Mouse (Mus musculus): ENCODE measurements at regions not wholly inside any gene's neighbourhood (a gene's known extent, or its start where the extent isn't known, plus 50 kb on each side); places are given as distances from the start of the nearest gene placed in this dataset.
"Not testable (repeated sequence)": the region's sequence is repeated elsewhere in the genome, so short reads cannot be mapped to it uniquely, and the experiment has no call there.

- no peak for DNase-seq
Measured at GRCm38 (mm10) chr13:81013953-81014352, 130.8 kb downstream of the Arrdc3 start.

DNA sequence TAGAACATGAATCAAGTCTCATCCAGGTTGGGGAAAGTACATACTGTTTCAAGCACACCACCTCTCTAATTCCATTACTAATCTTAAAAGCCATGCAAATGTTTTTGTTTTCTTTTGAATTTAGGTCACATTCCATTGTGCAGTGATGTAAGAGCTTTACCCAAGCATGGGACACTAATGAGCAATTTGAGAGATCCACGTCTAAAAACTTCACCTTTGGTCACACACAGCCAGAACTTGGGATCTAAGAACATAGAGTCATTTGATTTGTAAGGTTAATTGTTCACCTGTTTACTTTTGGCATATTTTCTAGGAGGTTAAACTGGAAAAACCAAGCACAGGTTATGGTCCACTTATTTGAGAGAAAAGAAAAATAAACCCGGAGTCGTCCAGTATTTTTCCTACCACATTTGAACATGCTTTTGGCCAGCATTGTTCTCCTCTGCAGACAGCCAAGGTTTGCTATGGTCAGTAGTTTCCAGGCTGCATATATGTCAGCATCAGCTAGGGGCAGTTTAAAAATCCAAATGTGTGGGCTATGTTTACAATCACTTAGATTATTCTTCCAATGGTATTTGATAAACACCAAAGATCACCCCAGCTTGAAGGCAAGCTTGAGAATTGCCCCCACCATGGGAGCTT, 137.0 kb downstream of the Arrdc3 start:
- DNase-seq: no peak

DNA sequence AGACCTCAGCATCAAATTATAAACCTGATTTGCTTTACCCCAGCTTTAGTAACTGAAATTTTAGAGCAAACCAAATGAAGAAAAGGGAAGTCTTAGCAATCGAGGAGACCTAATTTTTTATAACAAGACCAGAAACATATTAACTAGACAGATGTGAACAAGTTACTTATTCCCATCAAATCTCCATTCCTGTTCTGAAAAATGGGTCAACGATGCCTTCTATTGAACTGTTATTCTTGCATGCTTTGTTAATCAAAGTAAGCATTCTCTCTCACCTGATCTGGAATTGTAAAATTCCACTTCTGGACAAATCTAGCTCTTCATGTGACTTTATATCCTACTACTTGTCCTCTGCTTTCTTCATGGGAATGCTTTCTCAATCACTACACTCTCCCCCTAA, 137.6 kb downstream of the Arrdc3 start:
- DNase-seq: no peak

DNA sequence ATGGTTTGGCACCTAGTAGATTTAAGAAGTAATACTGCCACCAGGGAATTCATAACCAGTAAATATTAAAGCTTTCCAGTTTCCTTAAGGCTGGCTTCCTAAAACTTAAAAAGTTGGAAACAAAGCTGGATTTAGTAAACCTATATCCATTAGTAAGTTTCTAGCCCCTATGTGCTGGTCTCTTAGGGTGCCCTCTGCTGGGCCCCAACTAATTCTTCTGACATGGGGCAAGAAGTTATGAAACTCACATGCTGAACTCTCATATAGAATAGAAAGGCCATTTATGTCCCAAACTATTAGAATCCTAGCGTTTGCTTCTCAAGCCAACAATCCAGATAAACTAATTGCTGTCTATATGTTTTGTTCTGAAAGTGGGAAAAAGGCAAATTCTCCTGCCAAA, 139.2 kb downstream of the Arrdc3 start:
- no peak for DNase-seq

DNA sequence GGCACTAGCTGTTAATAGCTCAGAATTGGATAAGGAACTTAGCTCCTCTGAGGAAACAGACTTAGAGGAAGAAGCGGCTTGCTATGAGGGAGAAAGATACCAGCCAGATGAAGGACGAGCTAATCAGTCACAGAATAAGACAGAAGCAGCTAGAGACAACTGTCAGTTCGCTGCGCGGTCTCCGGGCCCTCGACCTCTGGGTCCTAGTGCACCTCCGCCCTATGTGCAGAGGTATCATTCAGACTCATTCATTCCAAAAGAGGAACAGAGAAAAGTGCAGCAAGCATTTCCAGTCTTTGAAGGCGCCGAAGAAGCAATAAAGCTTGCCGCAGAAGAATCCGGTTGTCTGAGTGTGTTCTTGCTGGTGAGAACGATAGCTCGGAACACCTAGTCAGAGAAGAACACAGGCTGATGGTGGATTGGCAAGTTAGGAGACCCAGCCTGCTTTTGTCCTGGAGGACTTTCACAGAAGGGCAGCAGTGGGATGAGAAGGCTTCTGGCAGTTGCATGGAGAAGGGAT, 142.1 kb downstream of the Arrdc3 start:
- DNase-seq: not testable (repeated sequence)

DNA sequence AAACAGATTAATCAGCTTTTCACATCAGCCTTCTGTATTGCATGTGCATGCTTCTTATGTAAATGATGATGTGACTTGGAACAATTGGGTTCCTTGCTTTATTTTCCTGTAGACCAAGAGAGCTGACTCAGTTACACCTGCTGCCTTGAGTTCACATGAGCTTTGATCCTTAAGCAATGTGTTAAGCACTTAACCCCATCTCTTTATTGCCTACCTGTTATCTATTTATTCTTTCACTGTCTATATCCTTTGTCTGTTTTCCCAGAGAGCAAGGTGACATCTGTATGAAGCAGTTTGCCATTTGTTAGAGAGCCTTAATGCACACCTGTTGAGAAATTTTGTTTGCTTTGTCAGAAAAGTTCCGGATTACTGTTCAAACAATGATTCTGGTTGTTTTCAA, 154.1 kb downstream of the Arrdc3 start:
- DNase-seq: no peak

DNA sequence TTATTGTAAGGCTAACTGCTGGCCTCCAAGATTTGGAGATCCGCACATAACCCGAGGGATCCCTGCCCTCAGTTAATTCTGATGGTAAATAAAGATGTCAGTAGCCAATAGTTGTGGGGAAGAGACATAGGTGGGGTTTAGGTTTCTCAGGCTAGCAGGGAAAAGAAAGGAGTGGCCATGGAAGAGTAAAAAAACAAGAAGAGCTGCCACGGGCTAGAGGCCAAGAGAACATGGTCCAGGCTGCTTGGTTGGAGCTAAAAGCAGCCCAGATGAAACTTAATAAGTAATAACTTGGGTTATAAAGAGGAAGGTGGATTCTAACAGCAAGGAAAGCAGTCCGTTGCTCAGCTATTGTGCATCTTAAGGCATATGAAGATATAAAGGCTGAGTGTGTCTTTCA, 155.6 kb downstream of the Arrdc3 start:
- no peak for DNase-seq

GRCm38 (mm10) chr13:81040494-81040893, 157.3 kb downstream of the Arrdc3 start:
- DNase-seq: no peak

DNA sequence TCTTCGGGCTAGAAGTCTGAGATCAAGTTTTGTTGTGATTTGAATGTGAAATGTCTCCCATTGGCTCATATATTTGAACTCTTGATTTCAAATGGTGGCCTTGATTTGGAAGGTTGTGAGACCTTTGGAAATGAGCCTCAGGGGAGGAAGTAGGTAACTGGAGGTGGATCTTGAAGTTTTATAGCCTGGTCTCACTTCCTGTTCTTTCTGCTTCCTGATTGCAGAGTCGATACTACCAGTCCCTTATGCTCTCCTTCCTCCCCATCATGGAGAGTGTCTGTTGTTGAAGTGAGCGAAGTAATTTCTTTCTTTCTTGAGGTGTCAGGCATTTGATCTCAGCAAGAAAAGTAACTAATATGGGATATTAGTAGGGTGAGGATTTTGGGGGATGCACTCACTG, 158.5 kb downstream of the Arrdc3 start:
- DNase-seq: no peak
